Mouse (Mus musculus) adipose tissue, adult 10 weeks (tissue): ENCODE data around the gene Olfr1279. TPM values are rescaled to one million over a fixed set of nuclear protein-coding genes. Genes with fewer than 3 reads are reported as not detected.

Experiments used
- polyA plus RNA-seq: library from polyadenylated mRNA; stranded (reverse); fragments of 350-450 nt; fragmentation: Illumina TruSeq; extraction: RNeasy Lipid Tissue Mini Kit (QIAGEN cat#74804); gene quantifications from one replicate; pipeline ENCODE4 v1.2.3, GENCODE M21; 2014; ENCODE audit warnings: low read depth, low replicate concordance

The Olfr1279 gene
- polyA plus RNA-seq = not detected

DNA sequence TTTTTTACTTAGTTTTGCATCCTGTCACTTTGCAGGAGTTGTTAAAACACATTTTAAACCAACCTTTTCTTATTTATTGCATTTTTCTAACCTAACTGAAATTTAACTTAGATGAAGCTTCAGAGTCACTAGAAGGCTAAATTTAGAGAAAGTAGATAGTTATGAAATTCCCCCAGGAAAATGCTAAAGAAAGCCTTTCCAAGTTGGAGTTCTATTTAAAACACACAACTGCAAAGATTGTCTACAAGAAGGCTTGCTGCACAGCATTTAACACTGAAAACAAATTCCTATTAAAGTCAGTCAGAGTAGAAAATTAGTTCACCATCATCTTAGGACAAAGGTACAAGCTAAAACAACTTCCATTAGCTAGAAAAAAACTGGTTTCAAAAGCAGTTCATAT, at the start of gene Olfr1279:
TSS of gene Olfr1279 (plus strand) at position 262 of the 400 bp plus-strand sequence.

DNA sequence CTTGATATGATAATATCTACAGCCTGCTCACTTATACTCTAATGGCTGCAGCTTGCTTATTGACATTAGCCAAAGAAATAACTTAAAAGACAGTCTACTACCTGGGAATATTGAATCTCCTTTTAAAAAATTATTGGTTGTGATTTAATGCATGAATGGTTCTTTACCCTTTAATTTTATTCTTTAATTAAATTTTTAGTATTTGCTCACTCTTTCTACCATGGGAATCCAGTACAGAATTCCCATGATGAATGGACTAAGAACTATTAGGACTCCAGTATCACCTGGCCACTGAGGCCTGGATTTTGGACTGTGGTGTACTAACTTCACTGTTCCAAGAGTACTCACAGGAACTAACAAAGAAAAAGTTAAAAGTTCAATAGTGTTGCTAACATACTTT, 46.2 kb upstream of the Olfr1279 start, which contains the start of gene Olfr1276:
TSS of gene Olfr1276 (plus strand) at position 301 of the 400 bp plus-strand sequence.

DNA sequence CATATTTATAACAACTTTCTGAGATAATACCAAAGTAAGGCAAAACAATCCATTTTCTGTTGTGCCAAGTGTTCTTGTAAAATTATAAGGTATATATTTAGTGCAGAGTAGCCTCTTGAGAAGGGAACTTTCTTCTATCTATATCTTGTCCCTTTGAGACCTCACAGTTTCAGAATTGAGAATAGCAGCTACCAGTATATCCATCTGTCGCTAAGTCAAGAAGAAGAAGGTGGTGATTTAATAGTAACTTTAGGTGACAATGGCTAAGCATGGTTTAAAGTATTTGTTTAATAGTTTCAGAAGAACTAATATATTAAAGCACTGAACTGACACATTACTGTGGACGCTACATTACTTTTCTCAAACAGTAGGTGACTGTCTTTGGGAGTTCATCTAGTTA, 26.4 kb upstream of the Olfr1279 start, which contains the start of gene Olfr1277:
TSS of gene Olfr1277 (minus strand) at position 101 of the 400 bp plus-strand sequence.

DNA sequence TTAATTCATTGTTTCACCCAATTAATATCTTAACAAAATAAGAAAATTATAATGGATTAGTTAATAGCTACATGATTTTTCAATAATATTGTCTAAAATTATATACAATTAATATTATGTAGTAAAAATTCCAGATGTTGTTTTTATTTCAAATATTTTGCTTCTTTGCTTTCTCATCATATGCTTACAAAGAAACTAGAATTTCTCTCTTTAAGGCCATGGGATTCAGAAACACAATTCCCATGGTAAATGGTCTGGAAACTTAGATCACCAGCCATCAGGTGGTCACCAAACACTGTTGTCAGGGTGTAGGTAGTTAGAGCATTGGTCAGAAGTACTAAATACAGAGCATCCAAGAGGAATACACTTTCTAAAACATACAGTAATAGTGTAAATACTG, 10.6 kb upstream of the Olfr1279 start, which contains the start of gene Olfr1278:
TSS of gene Olfr1278 (plus strand) at position 301 of the 400 bp plus-strand sequence.

DNA sequence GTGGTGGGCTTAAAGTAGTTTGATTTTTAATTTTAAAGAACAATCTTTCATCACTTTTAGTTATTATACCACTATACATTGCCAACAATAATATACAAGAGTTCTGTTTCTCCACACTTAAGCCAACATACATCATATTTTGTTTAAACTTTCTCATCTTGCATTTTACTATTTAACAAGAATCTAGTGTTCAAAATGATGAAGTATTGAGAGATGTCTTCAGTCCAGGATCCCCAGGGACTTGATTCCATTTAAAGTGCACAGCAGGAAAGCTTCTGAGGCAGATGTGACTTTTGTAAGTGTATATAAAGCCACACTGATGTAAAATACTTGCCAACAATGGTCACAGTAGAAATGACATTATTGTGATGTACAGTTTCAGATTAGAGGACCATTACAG, 13.3 kb downstream of the Olfr1279 start, which contains the start of gene Olfr1280:
TSS of gene Olfr1280 (plus strand) at position 301 of the 400 bp plus-strand sequence.

DNA sequence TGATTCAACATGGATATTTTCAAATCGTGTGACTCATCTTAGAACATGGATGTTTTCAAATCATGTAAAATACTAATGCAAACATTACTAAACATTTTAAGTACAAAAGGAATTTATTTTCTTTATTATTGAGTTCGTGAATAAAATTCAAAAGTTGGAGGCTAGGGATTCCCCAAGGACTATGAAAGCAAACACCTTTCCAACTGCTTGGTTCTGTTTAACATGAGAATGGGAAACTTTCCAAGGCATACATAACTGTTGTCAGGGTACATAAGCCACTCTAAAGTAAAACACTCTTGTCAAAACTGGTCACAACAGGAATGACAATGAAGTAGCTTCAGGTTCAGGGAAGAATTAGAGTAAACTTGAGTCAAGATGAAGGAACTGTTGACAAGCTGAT, 25.8 kb downstream of the Olfr1279 start, which contains the start of gene Olfr1281:
TSS of gene Olfr1281 (plus strand) at position 301 of the 400 bp plus-strand sequence.

DNA sequence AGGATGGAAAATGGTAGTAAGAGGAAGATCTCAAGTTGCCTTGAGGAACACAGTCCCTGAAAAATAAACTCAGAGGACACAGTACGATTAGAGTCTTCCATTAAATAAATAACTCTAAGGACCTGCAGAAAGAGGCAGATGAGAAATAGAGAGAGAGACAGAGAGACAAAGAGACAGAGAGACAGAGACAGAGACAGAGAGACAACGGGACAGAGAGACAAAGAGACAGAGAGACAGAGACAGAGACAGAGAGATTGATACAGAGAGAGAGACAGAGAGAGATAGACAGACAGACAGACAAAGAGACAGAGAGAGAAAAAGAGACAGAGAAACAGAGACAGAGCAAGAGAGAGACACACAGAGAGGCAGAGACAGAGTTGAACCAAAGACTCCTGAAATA, 35.5 kb downstream of the Olfr1279 start, which contains the start of gene Olfr1282:
TSS of gene Olfr1282 (minus strand) at position 101 of the 400 bp plus-strand sequence.

Other genes with a start within 250 kb of the Olfr1279 start
- 1.8 TPM for gene Gm13941, start 194.7 kb upstream of the Olfr1279 start, polyA plus RNA-seq
- not detected for gene Gm15130, start 147.7 kb upstream of the Olfr1279 start, polyA plus RNA-seq
- 1.2 TPM for gene 4930430A15Rik, start 71.0 kb upstream of the Olfr1279 start, polyA plus RNA-seq
- gene Olfr1275, start 65.3 kb upstream of the Olfr1279 start, polyA plus RNA-seq = not detected
- not detected for gene Olfr1276, start 46.1 kb upstream of the Olfr1279 start, polyA plus RNA-seq
- gene Olfr1277, start 26.5 kb upstream of the Olfr1279 start, polyA plus RNA-seq = not detected
- not detected for gene Olfr1278, start 10.5 kb upstream of the Olfr1279 start, polyA plus RNA-seq
- gene Olfr1280, start 13.4 kb downstream of the Olfr1279 start, polyA plus RNA-seq = not detected
- gene Olfr1281, start 25.9 kb downstream of the Olfr1279 start, polyA plus RNA-seq = not detected
- not detected for gene Olfr1282, start 35.4 kb downstream of the Olfr1279 start, polyA plus RNA-seq
- not detected for gene Olfr1283, start 66.2 kb downstream of the Olfr1279 start, polyA plus RNA-seq
- not detected for gene Olfr1284, start 74.9 kb downstream of the Olfr1279 start, polyA plus RNA-seq
- gene Olfr1286, start 122.5 kb downstream of the Olfr1279 start, polyA plus RNA-seq = not detected
- not detected for gene Olfr1287, start 148.5 kb downstream of the Olfr1279 start, polyA plus RNA-seq
- gene Olfr1288, start 173.5 kb downstream of the Olfr1279 start, polyA plus RNA-seq = not detected
- not detected for gene Olfr1289, start 180.2 kb downstream of the Olfr1279 start, polyA plus RNA-seq
- gene Olfr1290, start 193.2 kb downstream of the Olfr1279 start, polyA plus RNA-seq = not detected
- not detected for gene Olfr1291-ps1, start 196.5 kb downstream of the Olfr1279 start, polyA plus RNA-seq
- gene Olfr1293-ps, start 224.6 kb downstream of the Olfr1279 start, polyA plus RNA-seq = not detected
- not detected for gene Olfr1294, start 239.7 kb downstream of the Olfr1279 start, polyA plus RNA-seq